In the genomic region with DNA sequence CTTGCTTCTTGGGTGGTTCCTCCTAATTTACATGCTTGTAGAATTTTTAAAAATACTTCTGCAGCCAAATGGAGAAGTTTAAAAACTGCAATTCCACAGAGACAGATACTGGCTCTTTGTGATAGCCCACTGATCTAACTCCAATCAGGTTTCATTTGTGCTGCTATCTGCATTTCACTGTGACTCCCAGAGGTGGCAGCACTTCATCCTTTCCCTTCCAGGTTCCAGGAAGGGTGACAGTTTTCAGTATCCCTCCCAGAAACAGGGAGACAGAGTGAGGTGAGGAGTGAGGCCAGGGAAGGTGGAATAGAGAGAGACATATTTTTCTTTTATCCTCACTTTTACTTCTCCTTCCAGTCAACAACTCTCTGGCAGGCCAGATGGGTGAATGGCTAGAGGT, we compare ENCODE assay signal across 15 mouse cellular contexts.
DNase-seq lines count a peak whose midpoint lies in the region; ATAC-seq and TF ChIP-seq lines count a peak whose summit lies in the region.
"Had no signal": no experiment of that assay in that cellular context is flagged by ENCODE, and none has a peak within 500 bp of the region (broad histone marks: within the 10 kb centered on the region; RNA-seq: fewer than 3 reads in every experiment).

No protein-coding gene starts in this region.

- no peak overlapping the region for H3K9ac ChIP-seq in liver, postnatal 0 days (replicated peaks)
- H3K9ac ChIP-seq: heart, embryonic 13.5 days; hindbrain, embryonic 15.5 days; midbrain, embryonic 12.5 days had no signal

- TF ChIP-seq EP300 in liver, postnatal 0 days (IDR thresholded peaks at IDR 0.05; ENCODE audit: low read depth): no peak

- TF ChIP-seq POLR2A in brain, embryonic 14.5 days (IDR thresholded peaks at IDR 0.05; ENCODE audit: borderline replicate concordance, extremely low read depth, insufficient read depth, insufficient read length, poor library complexity, severe bottlenecking): no peak

- no peaks in the 10 kb centered on the region for H3K36me3 ChIP-seq in liver, postnatal 0 days (replicated peaks; ENCODE audit: insufficient read depth, low read length)
- H3K36me3 ChIP-seq in E14TG2a.4 (ENCODE audit: insufficient read depth, low read length): no peaks in the 10 kb centered on the region
- H3K36me3 ChIP-seq: heart, embryonic 13.5 days; hindbrain, embryonic 15.5 days; midbrain, embryonic 12.5 days had no signal

- TF ChIP-seq CTCF in liver, postnatal 0 days (IDR thresholded peaks at IDR 0.05; ENCODE audit: low read depth): peak; percentile 18; the same call in 1 of the 2 replicates
- peak; percentile 24 for TF ChIP-seq CTCF in E14TG2a.4 (conservative IDR thresholded peaks at IDR 0.05; ENCODE audit: low read length)
- TF ChIP-seq CTCF in brain, embryonic 14.5 days (IDR thresholded peaks at IDR 0.05; ENCODE audit: borderline replicate concordance, extremely low read depth, insufficient read depth, insufficient read length): peak; percentile 47; the same call in 1 of the 2 replicates

- no peak overlapping the region for H3K4me2 ChIP-seq in liver, postnatal 0 days (ENCODE audit: low read depth, low read length)
- H3K4me2 ChIP-seq: heart, embryonic 13.5 days; hindbrain, embryonic 15.5 days; midbrain, embryonic 12.5 days had no signal

- ATAC-seq in frontal cortex, adult (ENCODE audit: low TSS enrichment): peak; percentile 63; the same call in 1 of the 2 replicates
- no peak for ATAC-seq in liver, postnatal 0 days

- no peak overlapping the region for H3K27ac ChIP-seq in liver, postnatal 0 days (ENCODE audit: low read depth)
- H3K27ac ChIP-seq: heart, embryonic 13.5 days; hindbrain, embryonic 15.5 days; midbrain, embryonic 12.5 days had no signal

- no peak overlapping the region for H3K4me3 ChIP-seq in liver, postnatal 0 days (ENCODE audit: low read depth, low read length)
- no peak overlapping the region for H3K4me3 ChIP-seq in E14TG2a.4 (replicated peaks; ENCODE audit: low read length)
- H3K4me3 ChIP-seq: heart, embryonic 13.5 days; hindbrain, embryonic 15.5 days; midbrain, embryonic 12.5 days had no signal

- no peaks in the 10 kb centered on the region for H3K27me3 ChIP-seq in liver, postnatal 0 days (ENCODE audit: insufficient read depth, low read length)
- H3K27me3 ChIP-seq in E14TG2a.4 (ENCODE audit: insufficient read depth, low read length): no peaks in the 10 kb centered on the region
- H3K27me3 ChIP-seq: heart, embryonic 13.5 days; hindbrain, embryonic 15.5 days; midbrain, embryonic 12.5 days had no signal

- H3K9me3 ChIP-seq in liver, postnatal 0 days (ENCODE audit: low read length): no peaks in the 10 kb centered on the region
- no peaks in the 10 kb centered on the region for H3K9me3 ChIP-seq in E14TG2a.4 (ENCODE audit: low read length)
- H3K9me3 ChIP-seq: heart, embryonic 13.5 days; hindbrain, embryonic 15.5 days; midbrain, embryonic 12.5 days had no signal

- no peak for DNase-seq in frontal cortex, postnatal 10 days (ENCODE audit: low spot score in 2 of 2)
- no peak for DNase-seq in liver, postnatal 0 days
- DNase-seq in liver: no peak
- no peak for DNase-seq in brain, embryonic 14.5 days (ENCODE audit: low read depth)
- no peak for DNase-seq in ovary, postnatal 14 days (ENCODE audit: low spot score)
- DNase-seq: adrenal gland, postnatal 10 days; cerebellum, postnatal 36 days; kidney, adult 8-10 months; spleen, adult 18-20 months; thymus, postnatal 36 days had no signal

- no peaks in the 10 kb centered on the region for H3K4me1 ChIP-seq in liver, postnatal 0 days (ENCODE audit: insufficient read depth)
- no peaks in the 10 kb centered on the region for H3K4me1 ChIP-seq in E14TG2a.4 (replicated peaks; ENCODE audit: low read depth, low read length)
- H3K4me1 ChIP-seq: heart, embryonic 13.5 days; hindbrain, embryonic 15.5 days; midbrain, embryonic 12.5 days had no signal
